Mouse (Mus musculus): ENCODE data around the gene Pigk.

DNA sequence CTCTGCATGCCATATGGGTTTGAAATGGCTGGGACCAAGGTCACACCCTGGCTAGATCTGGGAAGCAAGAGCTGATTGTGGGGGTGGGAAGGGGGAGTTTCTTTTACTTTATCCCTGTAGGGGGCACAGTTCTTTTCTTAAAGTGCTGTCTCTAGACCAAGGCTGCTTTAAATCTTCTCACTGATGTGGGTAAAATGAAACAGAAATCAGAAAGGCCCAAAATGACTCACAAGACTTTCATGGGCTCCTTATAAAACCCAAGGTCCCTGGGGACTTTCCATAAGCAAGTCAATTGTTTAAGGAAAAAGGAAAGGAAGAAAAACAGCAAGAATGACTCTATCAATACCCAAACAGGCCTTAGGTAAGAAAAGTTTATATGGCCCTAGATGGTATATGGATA, 172.8 kb downstream of the Pigk start:
- TF ChIP-seq CTCF (IDR thresholded peaks at IDR 0.05; ENCODE audit: borderline replicate concordance, extremely low read depth, insufficient read depth, insufficient read length) (no peak), POLR2A (IDR thresholded peaks at IDR 0.05; ENCODE audit: borderline replicate concordance, extremely low read depth, insufficient read depth, insufficient read length, poor library complexity, severe bottlenecking) (no peak)

Data from brain, embryonic 14.5 days (tissue).